Mouse (Mus musculus) lung, adult 2 months (tissue): ENCODE data around the gene Il1r1. TPM values are rescaled to one million over a fixed set of nuclear protein-coding genes. Genes with fewer than 3 reads are reported as not detected.

ENCODE experiments used
- DNase-seq: peaks from one replicate; pipeline ENCODE4 v3.0.0; 2022
- H3K4me1 ChIP-seq: fragments of 200-500 bp; 2 replicates; pipeline ENCODE4 v1.6.1; 2011; ENCODE audit warnings: low read length; ENCODE audit not compliant: control insufficient read depth, insufficient read depth
- H3K4me3 ChIP-seq: fragments of 200-500 bp; replicated peaks from 2 replicates; pipeline ENCODE3; 2011; ENCODE audit warnings: low read depth, mild to moderate bottlenecking, control low read depth, low read length; ENCODE audit errors: extremely low read depth
- CTCF ChIP-seq: fragments of 200-500 bp; IDR thresholded peaks from 2 replicates; pipeline ENCODE4 v1.5.1; 2011; ENCODE audit warnings: mild to moderate bottlenecking, low read length, control low read depth; ENCODE audit not compliant: insufficient read depth
- POLR2A ChIP-seq: fragments of 200-500 bp; IDR thresholded peaks from 2 replicates; pipeline ENCODE4 v1.6.1; 2011; ENCODE audit warnings: low read depth, mild to moderate bottlenecking, control low read depth, low read length, borderline replicate concordance; ENCODE audit errors: extremely low read depth
- WGBS: fragments of 180-500 bp; shearing (Covaris S2); methylation state at CpG from one replicate; pipeline ENCODE4 v1.1.7; 2018; 5-methylcytosine and 5-hydroxymethylcytosine counted together
- polyA plus RNA-seq: library from polyadenylated mRNA; depleted of rRNA; stranded (reverse); fragments of >200 nt; gene quantifications from 2 replicates; pipeline ENCODE4 v1.2.3, GENCODE M21; 2012

Gene Il1r1
- polyA plus RNA-seq, 1 experiment = 14.1 TPM

DNA sequence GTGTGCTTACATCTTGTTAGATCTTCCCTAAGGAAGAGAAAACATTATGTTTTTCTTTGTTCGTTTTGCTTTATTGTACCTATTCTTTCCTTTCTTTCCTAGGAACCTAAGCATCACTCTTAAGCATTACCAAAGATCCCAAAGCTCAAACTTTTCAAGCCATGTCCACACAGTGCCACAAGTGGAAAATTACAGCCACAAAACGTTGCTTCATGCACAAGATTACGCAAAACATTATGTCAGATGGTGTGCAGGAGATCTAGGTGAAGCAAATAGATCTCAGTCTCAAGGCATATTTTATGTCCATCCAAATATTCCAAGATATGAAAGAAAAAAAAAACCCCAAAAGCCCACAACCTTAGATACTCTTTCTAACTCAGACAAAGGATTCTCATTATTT lies 4.2 kb downstream of the Il1r1 start:
- Histone ChIP-seq H3K4me3 (no peak overlapping the region), H3K4me1 (peaks cover 9% of the 10 kb centered on the region)
- WGBS = 83% methylated on average over 3 of the region's 3 CpGs
- TF ChIP-seq CTCF = no peak
- no peak for TF ChIP-seq POLR2A
- no peak for DNase-seq

DNA sequence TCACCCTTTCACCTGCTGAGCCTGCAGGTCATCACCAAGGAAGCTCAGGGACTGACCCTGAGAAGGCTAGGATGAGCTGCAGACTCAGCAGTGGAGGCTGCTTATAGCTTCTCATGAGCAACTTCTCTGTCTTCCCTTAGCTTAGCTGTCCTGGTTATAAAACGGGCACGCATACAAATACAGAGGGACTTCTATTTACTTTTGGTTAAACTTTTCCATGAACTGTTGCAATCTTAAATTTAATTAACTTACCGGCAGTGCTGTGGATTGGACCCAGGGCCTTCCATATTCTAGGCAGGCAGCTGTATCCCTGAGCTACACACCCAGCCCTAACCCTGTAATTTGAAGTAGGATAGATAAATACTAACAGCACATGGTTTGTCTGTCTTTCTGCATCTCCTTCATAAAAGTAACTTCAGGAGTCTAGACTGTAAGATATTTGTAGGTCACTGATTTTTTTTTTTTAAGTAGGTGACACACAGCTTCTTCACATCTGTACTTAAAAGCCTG lies 4.9 kb downstream of the Il1r1 start:
- TF ChIP-seq CTCF (no peak), POLR2A (no peak)
- H3K4me1 ChIP-seq = peaks cover 5% of the 10 kb centered on the region
- DNase-seq = no peak
- no peak overlapping the region for H3K4me3 ChIP-seq
- WGBS = 66% methylated on average over 3 of the region's 3 CpGs

DNA sequence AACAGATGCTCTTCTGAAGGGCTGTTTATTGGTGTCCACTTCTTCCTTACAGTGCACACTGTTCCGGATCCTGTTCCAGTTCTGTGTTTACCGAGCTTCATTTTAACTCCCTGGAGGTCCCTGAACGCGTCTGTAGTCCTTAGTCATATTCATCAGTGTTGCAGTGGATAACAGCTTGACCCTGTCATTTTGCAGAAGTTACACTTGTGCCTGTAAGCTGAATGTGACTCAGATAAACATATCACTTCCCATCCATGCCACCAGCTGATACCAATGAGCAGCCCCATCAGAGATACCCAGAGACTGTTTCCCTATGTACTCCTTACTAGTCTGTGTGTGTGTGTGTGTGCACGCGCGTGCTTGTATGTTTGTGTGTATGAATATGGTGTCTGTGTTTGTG lies 5.5 kb downstream of the Il1r1 start:
- Histone ChIP-seq H3K4me3 (no peak overlapping the region), H3K4me1 (peaks cover 5% of the 10 kb centered on the region)
- DNase-seq = no peak
- TF ChIP-seq CTCF (no peak), POLR2A (no peak)
- WGBS = 48% methylated on average over 7 of the region's 7 CpGs

DNA sequence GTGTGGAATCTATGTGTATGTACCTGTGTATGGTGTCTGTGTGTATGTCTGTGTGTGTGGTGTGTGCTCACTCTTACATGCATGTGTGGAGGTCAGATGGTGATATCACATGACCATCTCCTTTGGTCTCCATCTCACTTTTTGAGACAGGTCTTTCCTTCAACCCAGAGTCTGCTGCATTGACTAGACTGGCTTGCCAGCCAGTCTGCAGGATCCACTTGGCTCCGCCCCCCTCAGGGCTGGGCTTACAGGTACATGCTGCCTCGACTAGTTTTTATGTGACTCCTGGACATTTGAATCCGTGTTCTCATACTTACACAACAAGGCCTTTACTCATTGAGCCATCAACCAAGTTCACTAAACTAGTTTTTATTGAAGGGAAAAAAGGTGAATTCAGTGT lies 6.2 kb downstream of the Il1r1 start:
- DNase-seq = no peak
- WGBS = 91% methylated on average over 3 of the region's 3 CpGs
- Histone ChIP-seq H3K4me3 (no peak overlapping the region), H3K4me1 (peaks cover 5% of the 10 kb centered on the region)
- TF ChIP-seq POLR2A (no peak), CTCF (no peak)

DNA sequence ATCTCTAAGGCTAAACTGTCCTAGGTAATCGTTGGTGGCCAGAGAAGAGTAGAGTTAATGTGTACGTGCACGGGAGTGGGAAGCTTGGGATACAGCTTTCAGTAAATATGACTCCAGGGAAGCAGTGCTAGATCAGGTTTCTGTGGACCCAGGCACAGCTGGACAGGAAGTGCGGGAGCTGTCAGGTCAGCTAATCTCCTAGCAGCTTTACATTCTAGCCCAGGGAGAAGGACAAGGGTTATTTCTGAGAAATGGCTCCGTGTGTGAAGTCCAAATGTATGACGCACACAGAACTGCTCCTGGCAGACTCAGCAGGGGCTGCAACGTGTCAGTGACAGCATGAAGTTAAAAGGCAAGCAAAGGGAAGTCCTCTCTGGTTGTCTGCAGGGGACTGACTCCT lies 8.3 kb downstream of the Il1r1 start:
- TF ChIP-seq POLR2A (no peak), CTCF (no peak)
- peaks cover 10% of the 10 kb centered on the region for H3K4me1 ChIP-seq
- WGBS = 46% methylated on average over 7 of the region's 7 CpGs
- DNase-seq = no peak
- H3K4me3 ChIP-seq = no peak overlapping the region

DNA sequence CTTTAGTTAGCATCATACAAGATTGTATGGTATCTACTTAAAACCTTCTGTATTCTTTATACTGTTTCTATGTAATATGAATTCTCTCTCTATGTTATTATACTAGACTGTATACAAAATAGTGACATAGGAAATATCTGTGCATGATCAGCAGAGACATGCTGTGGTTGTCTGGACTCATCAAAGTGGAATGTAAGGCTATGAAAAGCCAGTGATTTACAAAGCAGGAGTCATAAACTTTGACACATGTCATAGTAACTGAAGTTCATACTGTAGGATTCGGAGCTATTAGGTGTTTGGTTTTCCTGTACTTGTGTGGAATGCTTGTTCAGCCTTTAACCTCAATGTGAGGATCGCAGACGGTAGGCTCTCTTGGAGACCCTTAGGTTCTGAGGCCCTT lies 8.7 kb downstream of the Il1r1 start:
- TF ChIP-seq POLR2A (no peak), CTCF (no peak)

DNA sequence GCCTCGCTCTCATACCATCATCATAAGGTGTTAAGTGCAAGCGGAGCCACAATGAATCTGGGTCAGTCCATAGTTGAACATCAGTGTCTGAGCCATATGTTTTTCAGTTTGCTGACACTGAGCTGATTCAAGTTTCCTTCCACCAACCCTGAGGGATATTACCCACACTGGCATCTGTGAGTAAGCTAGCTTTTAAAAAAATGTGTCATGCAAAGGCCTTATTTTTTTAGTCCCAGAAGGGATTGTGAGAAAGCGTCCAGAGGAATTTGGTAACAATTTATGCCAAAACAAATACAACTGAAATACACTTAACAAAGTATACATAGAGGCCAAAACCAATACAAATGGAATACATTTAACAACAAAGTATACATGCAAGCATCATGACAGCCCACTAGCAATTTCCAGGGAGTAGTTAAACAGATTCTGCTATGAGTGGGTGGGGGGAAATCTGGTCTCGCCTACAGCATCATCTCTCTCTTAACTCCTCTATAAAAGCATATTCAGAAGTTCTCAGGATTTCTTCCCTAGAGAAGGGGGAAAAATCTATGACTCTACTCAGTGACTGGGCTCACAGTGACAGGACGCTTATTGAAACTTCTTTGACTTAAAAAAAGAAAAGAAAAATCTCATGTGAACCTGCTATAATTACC lies 10.8 kb downstream of the Il1r1 start:
- 82% methylated on average over 5 of the region's 5 CpGs for WGBS
- Histone ChIP-seq H3K4me1 (peaks cover 5% of the 10 kb centered on the region), H3K4me3 (no peak overlapping the region)
- DNase-seq = no peak
- TF ChIP-seq CTCF (no peak), POLR2A (no peak)

More for the DNA sequence above, 8.7 kb downstream of the Il1r1 start:
- 73% methylated on average over 3 of the region's 3 CpGs for WGBS
- H3K4me3 ChIP-seq = no peak overlapping the region
- no peak for DNase-seq
- H3K4me1 ChIP-seq = peaks cover 10% of the 10 kb centered on the region

DNA sequence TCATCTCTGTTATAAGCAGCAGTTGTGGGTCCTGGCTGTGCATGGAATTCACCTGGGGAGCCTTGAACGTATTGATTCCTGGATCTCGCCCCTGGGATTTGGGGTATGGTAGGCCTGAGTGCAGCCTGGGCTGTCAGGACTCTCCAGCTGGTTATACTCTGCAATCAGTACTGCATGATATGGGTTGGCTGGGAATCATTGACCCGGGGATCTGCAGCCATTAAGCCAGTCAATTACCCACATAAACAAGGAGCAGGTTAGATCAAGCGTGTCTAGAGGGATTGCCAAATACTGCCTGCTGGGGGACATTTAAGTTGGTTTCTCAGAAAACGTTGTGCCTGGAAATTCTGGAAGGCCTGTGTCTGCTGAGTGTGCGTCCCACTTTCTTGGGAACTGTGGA lies 11.8 kb downstream of the Il1r1 start:
- H3K4me1 ChIP-seq = peaks cover 5% of the 10 kb centered on the region
- no peak for DNase-seq
- H3K4me3 ChIP-seq = no peak overlapping the region
- WGBS = 68% methylated on average over 6 of the region's 6 CpGs
- no peak for TF ChIP-seq POLR2A
- no peak for TF ChIP-seq CTCF

DNA sequence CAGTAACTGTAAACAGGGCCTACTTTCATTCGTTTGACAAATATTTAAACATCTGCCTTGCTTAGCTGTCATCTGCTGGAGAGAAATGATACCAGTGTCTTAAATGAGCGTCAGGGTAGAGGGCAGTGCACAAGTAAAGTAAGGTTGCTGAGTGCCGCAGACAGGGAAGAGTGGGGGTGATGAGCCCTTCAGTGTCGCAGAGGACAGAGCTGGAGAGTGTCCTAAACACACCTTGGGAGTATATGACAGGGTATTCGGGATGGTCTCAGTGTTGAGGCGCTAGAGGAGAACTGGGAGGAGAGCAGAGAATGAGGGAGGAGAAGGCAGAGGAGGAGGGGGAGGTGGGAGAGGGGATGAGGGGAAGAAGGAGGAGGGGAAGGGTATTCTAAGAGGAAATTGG lies 12.2 kb downstream of the Il1r1 start:
- no peak for DNase-seq
- TF ChIP-seq CTCF (no peak), POLR2A (no peak)
- Histone ChIP-seq H3K4me1 (peaks cover 5% of the 10 kb centered on the region), H3K4me3 (no peak overlapping the region)
- 47% methylated on average over 6 of the region's 6 CpGs for WGBS

DNA sequence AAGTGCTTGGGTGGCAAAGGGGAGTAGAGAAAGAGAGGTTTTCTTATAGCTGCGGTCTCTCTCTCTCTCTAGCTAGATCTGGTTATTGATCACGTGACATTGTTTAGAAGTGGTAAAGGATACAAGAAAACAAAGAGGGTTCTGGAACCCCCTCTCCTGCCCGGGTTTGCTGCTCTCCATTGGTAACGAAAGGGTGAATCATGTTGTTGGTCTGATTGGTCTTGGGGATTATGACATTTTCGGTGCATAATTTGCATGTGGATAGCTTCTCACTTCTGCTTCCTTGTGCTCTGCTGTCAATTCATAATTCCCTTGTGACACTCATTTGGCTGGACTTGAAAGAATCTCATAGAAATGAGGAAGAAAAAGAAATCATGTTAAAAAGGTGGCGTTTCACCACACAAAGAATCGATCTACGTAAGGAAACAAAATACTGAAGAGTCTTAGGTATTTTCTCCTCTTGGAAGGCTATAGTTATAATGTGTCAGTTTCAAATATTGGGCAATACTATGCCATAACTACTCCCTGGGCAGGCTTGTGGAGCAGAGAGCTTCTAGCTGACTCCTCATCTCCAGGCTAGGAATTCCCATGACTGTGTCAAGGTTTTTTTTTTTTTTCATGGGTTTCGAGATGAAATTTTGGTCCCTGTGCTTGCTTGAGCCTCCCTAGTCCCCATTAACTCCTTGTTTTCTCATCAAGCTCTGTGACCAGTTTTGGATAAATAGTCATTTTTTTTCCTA lies 15.6 kb downstream of the Il1r1 start:
- TF ChIP-seq CTCF = no peak
- no peak for TF ChIP-seq POLR2A
- 78% methylated on average over 9 of the region's 9 CpGs for WGBS
- peaks cover 5% of the 10 kb centered on the region for H3K4me1 ChIP-seq
- DNase-seq = no peak
- H3K4me3 ChIP-seq = no peak overlapping the region
